Mouse (Mus musculus): ENCODE results near the gene Pank1. TPM values are rescaled to one million over a fixed set of nuclear protein-coding genes. Genes with fewer than 3 reads are reported as not detected.
A peak's percentile ranks its signal among the peaks of the same experiment; 100 is the strongest.

Pank1 gene
- 10 to 100 TPM; 40.0 to 47.8 TPM for total RNA-seq (2021)

- DNase-seq (ENCODE audit: low spot score): peak; percentile 28
- intact Hi-C loops (cut with DNase I): loop anchor here (2.0 to 10.0 kb wide), 3 partner anchors 43 to 354 kb away; partner anchors contain the start of genes Kif20b and Lipa
Observed at GRCm38 (mm10) chr19:34878603-34879541, at the start of gene Pank1. TSS of gene Pank1 (minus strand) at chr19:34879455.

DNA sequence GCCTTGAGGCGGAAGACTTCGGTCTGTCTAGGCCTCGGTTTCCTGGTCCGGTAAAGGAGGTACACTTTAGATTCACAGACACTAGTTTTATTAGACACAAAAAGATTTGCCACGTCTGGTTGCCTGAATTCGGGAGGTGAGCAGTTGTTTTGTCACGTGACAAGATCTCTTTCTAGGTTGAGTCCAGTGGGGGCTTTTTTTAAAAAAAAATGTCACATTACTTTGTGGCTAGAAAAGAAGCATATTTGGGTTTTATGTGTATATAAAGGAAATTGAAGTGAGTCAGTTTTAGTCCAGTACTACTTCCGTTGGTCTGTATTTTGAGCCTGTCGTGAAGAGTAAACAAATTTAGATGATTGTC is 43.3 kb upstream of the Pank1 start:
- DNase-seq (ENCODE audit: low spot score): no peak
- intact Hi-C loops (cut with DNase I): loop anchor here (5.0 to 10.0 kb wide), 2 partner anchors 45 to 258 kb away; partner anchors contain the start of gene Pank1

DNA sequence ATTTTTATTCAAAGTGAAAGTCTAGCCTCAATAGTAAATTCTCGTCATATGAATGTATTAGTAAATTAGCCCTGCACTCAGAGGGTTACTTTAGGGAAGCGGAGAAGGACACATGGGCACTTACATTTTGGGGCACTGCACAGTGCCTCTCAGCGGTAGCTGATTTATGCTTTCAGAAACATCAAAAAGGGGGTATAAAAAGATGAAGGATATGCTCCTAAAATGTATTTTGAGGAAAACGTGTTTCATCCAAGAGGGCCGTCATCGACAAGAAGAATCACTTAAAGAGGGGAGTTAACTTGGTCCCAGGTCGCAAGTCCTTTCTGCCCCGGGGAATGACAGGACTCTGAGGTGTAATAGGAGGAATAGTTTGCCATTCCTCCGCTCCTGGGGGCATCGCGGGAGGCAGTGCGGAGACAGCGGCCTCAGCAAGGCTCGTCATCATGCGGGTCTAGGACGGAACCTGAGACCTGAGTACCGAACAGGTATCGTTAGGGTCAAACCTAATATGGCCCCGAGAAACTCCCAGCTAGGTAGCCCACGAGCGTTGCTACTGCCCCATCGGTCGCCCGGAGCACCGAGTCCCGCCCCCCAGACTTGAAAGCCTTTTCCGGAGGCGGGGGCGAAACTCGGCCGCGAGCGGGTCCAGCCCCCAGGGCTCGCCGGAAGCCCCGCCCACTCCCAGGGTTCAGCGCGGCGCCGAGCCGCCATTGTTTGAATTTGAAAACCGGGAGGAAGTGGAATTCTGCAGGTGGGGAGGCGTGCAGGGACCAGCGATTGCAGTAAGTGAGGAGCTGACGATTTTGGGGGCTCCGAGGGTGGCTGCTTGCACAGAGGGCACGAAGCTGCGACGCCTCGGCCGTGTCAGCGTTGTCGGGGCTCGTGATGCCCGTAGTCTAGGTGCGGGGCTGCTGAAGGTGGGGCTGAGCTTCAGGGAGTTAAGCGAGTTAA is 42.7 kb upstream of the Pank1 start, which contains the start of gene Kif20b:
Gene Kif20b, plus strand, starts transcription at position 710 of the 951 bp plus-strand sequence.
- DNase-seq (ENCODE audit: low spot score): peak; percentile 75
- intact Hi-C loops (cut with DNase I): loop anchor here (5.0 to 10.0 kb wide), 2 partner anchors 45 to 257 kb away; partner anchors contain the start of gene Pank1

- no peak for DNase-seq (ENCODE audit: low spot score)
- intact Hi-C loops (cut with DNase I): loop anchor here (5.0 to 10.0 kb wide), 2 partner anchors 44 to 256 kb away; partner anchors contain the start of gene Pank1
Observed at GRCm38 (mm10) chr19:34921253-34921651, 42.0 kb upstream of the Pank1 start.

GRCm38 (mm10) chr19:34920531-34920930 is 41.3 kb upstream of the Pank1 start:
- intact Hi-C loops (cut with DNase I): loop anchor here (5.0 to 10.0 kb wide), 2 partner anchors 43 to 256 kb away; partner anchors contain the start of gene Pank1
- DNase-seq (ENCODE audit: low spot score): no peak

GRCm38 (mm10) chr19:34920066-34920465 is 40.8 kb upstream of the Pank1 start:
- intact Hi-C loops (cut with DNase I): loop anchor here (5.0 to 10.0 kb wide), 2 partner anchors 43 to 255 kb away; partner anchors contain the start of gene Pank1
- DNase-seq (ENCODE audit: low spot score): no peak

DNA sequence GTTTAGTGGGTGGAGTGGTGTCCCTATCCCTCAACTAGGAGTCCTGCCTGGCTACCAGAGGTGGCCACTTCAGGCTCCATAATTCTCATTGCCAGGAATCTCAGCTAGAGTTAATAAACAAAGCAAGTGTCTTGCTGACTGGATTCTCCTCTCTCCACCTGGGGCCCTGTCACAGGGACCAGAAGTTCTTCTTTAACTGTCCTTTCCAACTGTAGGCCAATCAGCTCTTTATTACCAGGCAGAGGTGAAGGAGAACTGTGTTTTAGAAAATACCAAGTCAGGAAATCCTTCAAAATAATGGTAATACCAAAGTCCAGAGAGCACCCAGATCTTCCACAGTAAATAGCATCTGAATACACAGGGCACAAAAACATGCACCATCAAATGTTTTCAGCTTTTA is 33.1 kb upstream of the Pank1 start:
- intact Hi-C loops (cut with DNase I): no loop called here

GRCm38 (mm10) chr19:34906772-34907171 is 27.5 kb upstream of the Pank1 start:
- DNase-seq (ENCODE audit: low spot score): no peak
- intact Hi-C loops (cut with DNase I): no loop called here

More for the DNA sequence above, 33.1 kb upstream of the Pank1 start:
- DNase-seq (ENCODE audit: low spot score): no peak

DNA sequence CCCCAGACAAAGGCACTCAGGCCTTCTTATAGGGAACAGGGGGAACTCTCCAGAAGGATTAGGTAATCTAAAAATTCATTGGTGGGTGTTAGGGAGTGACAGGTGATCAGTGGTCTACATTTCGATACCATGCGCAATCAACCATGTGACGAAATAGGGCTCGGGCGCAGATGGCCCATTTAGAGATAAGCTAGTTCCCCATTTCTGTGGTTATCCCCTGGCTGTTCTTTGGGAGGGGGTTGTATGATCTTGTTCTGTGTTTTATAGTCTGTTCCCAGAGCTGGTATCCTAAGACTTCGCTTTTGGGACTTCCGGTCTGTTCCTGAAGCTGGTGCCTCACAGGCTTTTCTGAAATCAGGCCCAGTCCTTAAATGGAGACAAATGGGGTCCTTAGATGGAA is 26.2 kb upstream of the Pank1 start:
- intact Hi-C loops (cut with DNase I): no loop called here
- no peak for DNase-seq (ENCODE audit: low spot score)

GRCm38 (mm10) chr19:34904032-34904431 is 24.8 kb upstream of the Pank1 start:
- DNase-seq (ENCODE audit: low spot score): no peak
- intact Hi-C loops (cut with DNase I): no loop called here

DNA sequence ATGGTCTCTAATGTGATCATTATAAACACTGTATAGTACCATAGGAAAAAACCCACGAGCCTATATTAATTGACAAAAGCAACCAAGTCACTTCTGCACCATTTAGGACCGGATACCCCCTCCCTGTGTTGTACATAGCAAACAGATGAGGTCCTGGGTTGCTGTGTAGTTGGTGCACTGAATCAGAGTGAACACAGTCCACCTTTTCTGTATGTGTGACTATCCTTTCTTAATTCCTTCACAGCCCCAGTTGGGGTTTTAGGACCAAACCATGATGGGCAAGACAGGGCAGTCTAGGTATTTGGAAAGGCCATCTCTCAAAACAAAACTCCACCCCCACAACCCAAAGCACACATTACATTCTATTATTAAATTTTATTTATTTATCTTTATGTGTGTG is 22.5 kb upstream of the Pank1 start:
- no peak for DNase-seq (ENCODE audit: low spot score)
- intact Hi-C loops (cut with DNase I): no loop called here

- intact Hi-C loops (cut with DNase I): no loop called here
- DNase-seq (ENCODE audit: low spot score): no peak
Observed at GRCm38 (mm10) chr19:34901266-34901665, 22.0 kb upstream of the Pank1 start.

DNA sequence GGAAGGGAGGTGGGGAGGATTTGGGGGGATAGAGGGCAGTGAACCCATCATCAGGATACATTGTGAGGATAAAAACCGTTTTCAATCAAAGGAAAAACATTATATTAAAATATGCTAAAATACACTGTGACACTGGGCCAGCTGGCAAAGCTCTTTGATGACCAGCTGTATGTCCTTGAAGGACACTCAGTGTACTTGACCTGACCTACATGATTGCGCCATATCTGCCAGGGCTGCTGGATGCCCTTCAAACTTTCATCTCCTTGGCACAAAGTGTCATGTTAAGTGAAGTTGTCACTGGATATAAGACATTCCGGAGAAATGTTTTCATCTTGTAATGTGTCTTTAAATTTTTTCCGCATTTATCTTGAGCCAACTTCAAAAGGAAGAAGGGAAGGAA is 19.7 kb upstream of the Pank1 start:
- intact Hi-C loops (cut with DNase I): no loop called here
- no peak for DNase-seq (ENCODE audit: low spot score)

- no peak for DNase-seq (ENCODE audit: low spot score)
- intact Hi-C loops (cut with DNase I): no loop called here
Observed at GRCm38 (mm10) chr19:34897082-34897965, 18.1 kb upstream of the Pank1 start.

GRCm38 (mm10) chr19:34895082-34895481 is 15.8 kb upstream of the Pank1 start:
- intact Hi-C loops (cut with DNase I): no loop called here
- DNase-seq (ENCODE audit: low spot score): no peak

- no peak for DNase-seq (ENCODE audit: low spot score)
- intact Hi-C loops (cut with DNase I): no loop called here
Observed at GRCm38 (mm10) chr19:34891590-34891989, 12.3 kb upstream of the Pank1 start.

GRCm38 (mm10) chr19:34890981-34891380 is 11.7 kb upstream of the Pank1 start:
- intact Hi-C loops (cut with DNase I): no loop called here
- DNase-seq (ENCODE audit: low spot score): no peak

DNA sequence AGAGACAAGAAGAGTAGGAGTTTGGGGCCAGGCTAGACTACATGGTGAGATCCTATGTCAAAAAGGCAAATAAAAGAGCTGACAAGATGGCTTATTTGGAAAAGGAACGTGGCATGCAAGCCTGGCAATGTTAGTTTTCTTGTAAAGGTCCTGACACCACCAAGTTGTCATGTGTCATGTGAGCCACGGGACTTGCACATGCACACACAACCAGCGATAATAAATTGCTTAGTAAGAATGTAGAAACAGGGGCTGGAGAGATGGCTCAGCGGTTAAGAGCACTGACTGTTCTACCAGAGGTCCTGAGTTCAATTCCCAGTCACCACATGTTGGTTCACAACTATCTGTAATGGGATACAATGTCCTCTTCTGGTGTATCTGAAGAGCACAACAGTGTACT is 7.1 kb upstream of the Pank1 start:
- intact Hi-C loops (cut with DNase I): no loop called here
- no peak for DNase-seq (ENCODE audit: low spot score)
